Mouse (Mus musculus) sigmoid colon, adult 10 weeks (tissue): ENCODE results near the gene Med12l. TPM values are rescaled to one million over a fixed set of nuclear protein-coding genes. Genes with fewer than 3 reads are reported as not detected.

Experiments used
- polyA plus RNA-seq: library from polyadenylated mRNA; stranded (reverse); fragments of 350-450 nt; fragmentation: Illumina TruSeq; extraction: RNeasy Lipid Tissue Mini Kit (QIAGEN cat#74804); gene quantifications from one replicate; pipeline ENCODE4 v1.2.3, GENCODE M21; 2014; ENCODE audit warnings: low read depth, low replicate concordance

Med12l gene
- polyA plus RNA-seq = 3.2 TPM

GRCm38 (mm10) chr3:59005271-59005995, at the start of gene Med12l:
Gene Med12l (plus strand): TSS chr3:59005825.

GRCm38 (mm10) chr3:59101218-59101986, 95.8 kb downstream of the Med12l start, which contains the start of gene Gpr171:
Gene Gpr171 (minus strand): TSS chr3:59101821.

GRCm38 (mm10) chr3:59153424-59153823, 147.8 kb downstream of the Med12l start, which contains the start of gene P2ry14:
Gene P2ry14 (minus strand): TSS chr3:59153618.

GRCm38 (mm10) chr3:59194938-59195337, 189.3 kb downstream of the Med12l start, which contains the start of gene Gpr87:
Gene Gpr87 (minus strand): TSS chr3:59195104.

GRCm38 (mm10) chr3:59210727-59211126, 205.1 kb downstream of the Med12l start, which contains the start of gene P2ry13:
Gene P2ry13 (minus strand): TSS chr3:59210882.

GRCm38 (mm10) chr3:59262704-59263103, 257.1 kb downstream of the Med12l start, which contains the start of gene P2ry12:
Gene P2ry12 (minus strand): TSS chr3:59262871.

GRCm38 (mm10) chr3:59344065-59344905, 338.7 kb downstream of the Med12l start, which contains the start of gene Igsf10:
Gene Igsf10 (minus strand): TSS chr3:59344394.

Other genes starting within 250 kb of the Med12l start
- gene Mindy4b-ps, start 183.5 kb upstream of the Med12l start, polyA plus RNA-seq = not detected
- gene Clrn1, start 120.5 kb upstream of the Med12l start, polyA plus RNA-seq = not detected
- 5.1 TPM for gene Gpr171, start 96.0 kb downstream of the Med12l start, polyA plus RNA-seq
- 29.5 TPM for gene P2ry14, start 147.8 kb downstream of the Med12l start, polyA plus RNA-seq
- not detected for gene Gpr87, start 189.3 kb downstream of the Med12l start, polyA plus RNA-seq
- 9.0 TPM for gene P2ry13, start 205.1 kb downstream of the Med12l start, polyA plus RNA-seq